Comparison of ENCODE assay signal across 18 mouse cellular contexts in the genomic region with DNA sequence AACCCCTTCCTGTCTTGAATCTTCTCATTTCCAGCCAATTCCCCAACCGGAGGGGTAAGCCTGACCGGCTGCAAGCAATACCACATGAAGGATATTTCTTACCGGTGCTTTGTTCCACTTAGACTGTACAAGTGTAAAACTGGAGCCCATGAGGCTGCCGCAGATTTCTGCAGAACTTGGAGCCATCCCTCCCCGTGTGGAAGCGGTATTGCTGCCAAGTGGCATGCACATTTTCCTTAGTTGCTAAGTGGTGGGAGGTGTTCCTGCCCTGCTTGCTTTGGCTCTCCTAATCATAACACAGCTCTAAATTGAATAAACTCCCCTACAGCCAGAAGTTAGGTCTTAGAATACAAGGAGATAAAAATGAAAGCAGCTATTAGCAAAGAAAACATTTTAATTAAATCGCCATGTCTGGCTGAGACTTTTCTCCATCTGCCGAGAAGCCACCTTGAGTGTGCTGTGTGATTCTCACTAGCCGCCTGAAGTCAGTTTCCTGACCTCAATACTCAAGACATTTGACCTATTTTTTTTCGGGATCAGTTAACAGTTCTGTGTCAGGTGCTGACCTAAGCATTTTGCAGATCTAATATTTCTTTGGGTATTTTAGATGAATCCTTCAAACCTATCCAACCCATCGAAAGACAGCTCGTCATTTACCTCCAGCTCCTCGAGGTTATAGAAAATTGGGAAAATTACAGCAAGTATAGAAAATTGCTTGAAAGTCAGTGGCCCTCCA. TPM values are rescaled to one million over a fixed set of nuclear protein-coding genes. Genes with fewer than 3 reads are reported as not detected.
DNase-seq lines count a peak whose midpoint lies in the region; ATAC-seq and TF ChIP-seq lines count a peak whose summit lies in the region.
"Had no signal": no experiment of that assay in that cellular context is flagged by ENCODE, and none has a peak within 500 bp of the region (broad histone marks: within the 10 kb centered on the region; RNA-seq: fewer than 3 reads in every experiment).

No protein-coding gene starts in this region.

- no peak for ATAC-seq in forebrain, embryonic 16.5 days
- no peak for ATAC-seq in forebrain, embryonic 13.5 days

- H3K36me3 ChIP-seq in forebrain, embryonic 16.5 days (ENCODE audit: control insufficient read depth, insufficient read depth) = peaks cover 8% of the 10 kb centered on the region
- H3K36me3 ChIP-seq in forebrain, embryonic 13.5 days (ENCODE audit: poor library complexity, severe bottlenecking) = peaks cover 40% of the 10 kb centered on the region

- peak; percentile 54 to 62 for DNase-seq in left cerebral cortex, adult 2 months (ENCODE audit: extremely low spot score in 1 of 2, low spot score in 2 of 2)
- no peak for DNase-seq in left cerebral cortex, adult 11 months (ENCODE audit: low spot score)
- DNase-seq in frontal cortex, postnatal 36 days (ENCODE audit: low spot score in 2 of 2) = peak; percentile 72 to 82
- peak; percentile 45 for DNase-seq in lung, postnatal 25 days (ENCODE audit: low spot score)
- DNase-seq in kidney, adult 18-20 months = no peak
- no peak for DNase-seq in embryo, embryonic 10.5 days (ENCODE audit: low spot score)
- DNase-seq: adrenal gland, adult 2 months; cerebellum, adult 8-10 months; gastrocnemius, postnatal 36 days; kidney, postnatal 36 days; spleen, adult 18-20 months; thymus, postnatal 36 days had no signal

- H3K9me3 ChIP-seq in forebrain, embryonic 16.5 days (ENCODE audit: control insufficient read depth, low read length) = no peaks in the 10 kb centered on the region
- no peaks in the 10 kb centered on the region for H3K9me3 ChIP-seq in forebrain, embryonic 13.5 days (replicated peaks)
- H3K9me3 ChIP-seq: hindbrain, embryonic 15.5 days; midbrain, embryonic 10.5 days had no signal

- WGBS in forebrain, embryonic 16.5 days = 76% methylated on average over 13 of the region's 13 CpGs
- 83% methylated on average over 13 of the region's 13 CpGs for WGBS in forebrain, embryonic 13.5 days

- no peak overlapping the region for H3K9ac ChIP-seq in forebrain, embryonic 16.5 days (replicated peaks; ENCODE audit: low read depth, low read length)
- H3K9ac ChIP-seq in forebrain, embryonic 13.5 days = no peak overlapping the region
- H3K9ac ChIP-seq: hindbrain, embryonic 15.5 days; liver, embryonic 14.5 days had no signal

- no peak overlapping the region for H3K4me3 ChIP-seq in forebrain, embryonic 16.5 days (replicated peaks; ENCODE audit: low read length)
- H3K4me3 ChIP-seq in forebrain, embryonic 13.5 days = no peak overlapping the region
- no peak overlapping the region; the same call in 1 of the 2 replicates for H3K4me3 ChIP-seq in left cerebral cortex, adult 2 months
- H3K4me3 ChIP-seq: hindbrain, embryonic 15.5 days; midbrain, embryonic 10.5 days had no signal

- intact Hi-C loops in left cerebral cortex, adult 2 months (cut with DNase I) = loop anchor here (1.0 to 2.0 kb wide), 2 partner anchors 14 to 41 kb away; no protein-coding TSS in a partner anchor

- no peak for TF ChIP-seq CTCF in left cerebral cortex, adult 2 months (IDR thresholded peaks at IDR 0.05)

- H3K27me3 ChIP-seq in forebrain, embryonic 16.5 days (replicated peaks; ENCODE audit: control insufficient read depth, insufficient read depth, low read length) = no peaks in the 10 kb centered on the region
- H3K27me3 ChIP-seq in forebrain, embryonic 13.5 days = no peaks in the 10 kb centered on the region
- H3K27me3 ChIP-seq: hindbrain, embryonic 15.5 days had no signal

- H3K4me2 ChIP-seq in forebrain, embryonic 16.5 days (ENCODE audit: low read length) = no peak overlapping the region
- no peak overlapping the region for H3K4me2 ChIP-seq in forebrain, embryonic 13.5 days
- H3K4me2 ChIP-seq: hindbrain, embryonic 15.5 days had no signal

- H3K27ac ChIP-seq in forebrain, embryonic 16.5 days (ENCODE audit: low read length) = 0 out of 2 replicates have a peak overlapping the region, but pooled peaks have one; percentile 24
- H3K27ac ChIP-seq in forebrain, embryonic 13.5 days = no peak overlapping the region
- H3K27ac ChIP-seq in left cerebral cortex, adult 2 months = peak overlapping the region; percentile 50
- H3K27ac ChIP-seq: hindbrain, embryonic 15.5 days; liver, embryonic 14.5 days; midbrain, embryonic 10.5 days had no signal

- H3K4me1 ChIP-seq in forebrain, embryonic 16.5 days (replicated peaks; ENCODE audit: control insufficient read depth, insufficient read depth, low read length) = peaks cover 10% of the 10 kb centered on the region
- peaks cover 4% of the 10 kb centered on the region for H3K4me1 ChIP-seq in forebrain, embryonic 13.5 days

RNA-seq across cellular contexts. Expression of a gene that starts 25.6 kb away (rescaled TPM):
- polyA plus RNA-seq in forebrain, embryonic 16.5 days (2015; fragmentation: Nextera tagmentation; extraction: Ambion mirVana) = 19.8 and 20.1 TPM in 2 replicates
- 24.2 and 28.6 TPM in 2 replicates for polyA plus RNA-seq in forebrain, embryonic 13.5 days (2015; fragmentation: Nextera tagmentation; extraction: Ambion mirVana)
- 10 to 100 TPM; 23.4 to 27.6 TPM for total RNA-seq in left cerebral cortex, adult 2 months (2021)

RNA-seq across cellular contexts. Expression of a gene that starts 25.9 kb away (rescaled TPM):
- not detected in 2 replicates for polyA plus RNA-seq in forebrain, embryonic 16.5 days (2015; fragmentation: Nextera tagmentation; extraction: Ambion mirVana)
- polyA plus RNA-seq in forebrain, embryonic 13.5 days (2015; fragmentation: Nextera tagmentation; extraction: Ambion mirVana) = not detected in 2 replicates
- total RNA-seq in left cerebral cortex, adult 2 months (2021) = not detected
- total RNA-seq: adrenal gland, adult 2 months; gastrocnemius, postnatal 36 days had no signal
- polyA plus RNA-seq: adrenal gland, adult 2 months; hindbrain, embryonic 15.5 days; liver, embryonic 14.5 days; midbrain, embryonic 10.5 days; neural tube, embryonic 11.5 days had no signal

RNA-seq across cellular contexts. Expression of a gene that starts 27.8 kb away (rescaled TPM):
- polyA plus RNA-seq in forebrain, embryonic 16.5 days (2015; fragmentation: Nextera tagmentation; extraction: Ambion mirVana) = 1.6 and 1.9 TPM in 2 replicates
- 1.7 and 1.8 TPM in 2 replicates for polyA plus RNA-seq in forebrain, embryonic 13.5 days (2015; fragmentation: Nextera tagmentation; extraction: Ambion mirVana)
- total RNA-seq in left cerebral cortex, adult 2 months (2021) = 100 to 1,000 TPM; 162 to 184 TPM
- total RNA-seq: adrenal gland, adult 2 months; gastrocnemius, postnatal 36 days had no signal
- polyA plus RNA-seq: adrenal gland, adult 2 months had no signal

RNA-seq across cellular contexts. Expression of a gene that starts 31.5 kb away (rescaled TPM):
- polyA plus RNA-seq in forebrain, embryonic 16.5 days (2015; fragmentation: Nextera tagmentation; extraction: Ambion mirVana) = 15.7 and 18.2 TPM in 2 replicates
- polyA plus RNA-seq in forebrain, embryonic 13.5 days (2015; fragmentation: Nextera tagmentation; extraction: Ambion mirVana) = 10.9 and 11.5 TPM in 2 replicates
- total RNA-seq in left cerebral cortex, adult 2 months (2021) = 10 to 100 TPM; 16.7 to 19.3 TPM

RNA-seq across cellular contexts. Expression of a gene that starts 32.1 kb away (rescaled TPM):
- polyA plus RNA-seq in forebrain, embryonic 16.5 days (2015; fragmentation: Nextera tagmentation; extraction: Ambion mirVana) = 155 and 158 TPM in 2 replicates
- polyA plus RNA-seq in forebrain, embryonic 13.5 days (2015; fragmentation: Nextera tagmentation; extraction: Ambion mirVana) = 124 and 130 TPM in 2 replicates
- total RNA-seq in left cerebral cortex, adult 2 months (2021) = 10 to 100 TPM; 67.1 to 68.9 TPM

Comparison
In these comparisons a context has a peak if more than half of its experiments do, and no peak if none do; other contexts are left out.
1. DNase-seq: peak in left cerebral cortex, adult 2 months (2 of 2), frontal cortex, postnatal 36 days (2 of 2) and lung, postnatal 25 days (single experiment); none in left cerebral cortex, adult 11 months (single experiment), kidney, adult 18-20 months (single experiment) and embryo, embryonic 10.5 days (single experiment).